Mouse (Mus musculus) 416B (cell line): ENCODE data around the gene Slc9a3r1.

Source experiments
- DNase-seq: peaks from one replicate; pipeline ENCODE4 v3.0.0; 2011; ENCODE audit warnings: low read depth

Gene Slc9a3r1

DNA sequence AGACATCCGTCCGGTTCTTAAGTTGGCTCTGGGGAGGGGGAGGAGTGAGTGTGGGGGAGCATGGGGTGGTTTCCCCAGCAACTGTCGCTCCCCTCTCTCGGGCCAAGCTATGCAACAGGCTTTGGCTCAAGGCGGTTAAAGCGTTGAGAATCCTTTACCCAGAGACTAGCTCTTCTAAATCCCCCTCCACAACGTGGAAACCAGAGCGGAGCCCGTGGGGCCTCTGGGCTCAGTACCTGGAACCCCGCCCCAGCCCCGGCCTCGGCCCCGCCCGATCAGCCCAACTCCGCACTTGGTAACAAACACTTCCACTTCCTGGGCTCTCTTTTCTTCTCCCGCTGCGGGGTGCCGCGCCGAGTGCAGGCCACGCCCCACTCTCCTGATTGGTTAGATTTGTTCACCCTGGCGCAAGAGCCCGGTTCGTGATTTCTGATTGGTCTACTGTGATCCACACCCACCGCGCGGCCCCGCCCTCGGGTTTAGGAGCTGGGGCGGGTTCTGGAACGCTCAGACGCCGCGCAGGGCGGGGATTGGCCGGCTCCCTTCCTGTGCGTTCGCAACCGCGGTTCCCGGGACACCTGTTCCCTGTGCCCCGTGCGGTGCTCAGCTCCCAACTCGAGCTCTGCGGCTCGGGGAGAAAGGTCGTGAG lies at the start of gene Slc9a3r1:
TSS of gene Slc9a3r1 (plus strand) at position 510 of the 649 bp plus-strand sequence.
- peak; percentile 98 for DNase-seq

GRCm38 (mm10) chr11:115119409-115119808 lies 43.7 kb upstream of the Slc9a3r1 start:
- peak; percentile 35 for DNase-seq

DNA sequence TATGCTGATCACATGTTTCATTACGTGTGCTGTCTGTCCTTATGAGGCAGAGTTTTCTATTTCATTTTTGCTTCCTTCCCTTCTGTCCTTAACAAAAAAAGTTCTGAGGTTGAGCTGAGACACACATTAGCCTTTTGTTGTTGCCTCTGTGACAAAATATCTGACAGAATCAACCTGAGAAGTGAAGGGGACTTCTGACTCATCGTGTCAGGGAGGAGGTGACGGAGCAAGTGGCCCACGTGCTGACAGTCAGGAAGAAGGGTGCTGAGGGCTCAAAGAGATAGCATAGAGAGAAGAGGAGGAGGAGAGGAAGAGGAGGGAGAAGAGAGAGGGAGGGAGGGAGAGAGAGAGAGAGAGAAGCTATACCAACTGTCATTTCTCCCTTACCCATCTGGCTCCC lies 34.7 kb upstream of the Slc9a3r1 start:
- peak; percentile 70 for DNase-seq

DNA sequence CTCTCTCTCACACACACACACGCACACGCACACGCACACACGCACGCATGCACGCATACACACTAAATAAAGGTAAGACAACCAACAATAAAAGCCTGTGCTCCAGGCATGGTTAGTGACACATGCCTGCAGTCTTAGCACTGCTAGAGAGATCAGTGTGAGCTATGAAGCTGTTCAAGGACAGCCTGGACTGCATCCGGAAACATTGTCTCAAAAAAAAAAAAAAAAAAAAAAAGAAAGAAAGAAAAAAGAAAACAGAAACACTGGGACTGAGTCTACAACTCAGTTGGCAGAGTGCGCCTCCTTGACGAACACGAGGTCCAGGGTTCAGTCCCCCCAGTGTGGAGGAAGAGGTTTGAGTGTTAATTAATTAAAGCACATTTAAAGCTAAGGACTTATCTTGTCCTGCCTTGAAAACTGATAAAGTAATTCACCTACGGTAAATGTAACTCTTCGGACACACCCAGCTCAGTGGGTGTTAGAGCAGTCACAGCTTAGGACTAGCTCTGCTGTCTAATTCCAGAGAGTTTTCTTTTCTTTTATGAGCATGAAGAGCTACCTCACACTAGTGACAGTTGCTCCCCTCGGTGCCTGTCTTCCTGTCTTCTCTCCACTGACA lies 33.5 kb upstream of the Slc9a3r1 start:
- DNase-seq: no peak

GRCm38 (mm10) chr11:115131768-115132381 lies 31.3 kb upstream of the Slc9a3r1 start:
- DNase-seq: no peak

DNA sequence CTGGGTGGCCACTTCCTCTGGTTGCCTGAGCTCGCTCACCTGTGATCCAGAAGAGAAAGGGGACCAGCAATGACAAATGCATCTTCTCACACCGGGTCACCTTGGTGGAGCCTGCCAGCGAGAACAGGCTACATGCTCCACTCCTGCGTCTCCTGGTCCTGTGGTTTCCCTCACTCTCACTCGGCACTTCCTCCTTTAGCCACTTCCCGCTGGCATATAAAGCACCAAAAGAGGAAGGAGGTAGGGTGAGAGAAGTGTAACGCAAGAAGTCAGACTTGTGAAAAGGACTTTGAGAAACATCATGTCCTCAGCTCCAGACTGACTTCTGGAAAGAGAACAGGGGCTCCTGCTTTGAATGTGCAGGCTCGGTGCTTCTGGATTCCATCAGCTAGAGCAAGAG lies 29.3 kb upstream of the Slc9a3r1 start, which contains the start of gene Cd300lf:
TSS of gene Cd300lf (minus strand) at position 193 of the 400 bp plus-strand sequence.
- DNase-seq: peak; percentile 82

- DNase-seq: peak; percentile 78
Measured at GRCm38 (mm10) chr11:115138597-115139262, 24.4 kb upstream of the Slc9a3r1 start.

DNA sequence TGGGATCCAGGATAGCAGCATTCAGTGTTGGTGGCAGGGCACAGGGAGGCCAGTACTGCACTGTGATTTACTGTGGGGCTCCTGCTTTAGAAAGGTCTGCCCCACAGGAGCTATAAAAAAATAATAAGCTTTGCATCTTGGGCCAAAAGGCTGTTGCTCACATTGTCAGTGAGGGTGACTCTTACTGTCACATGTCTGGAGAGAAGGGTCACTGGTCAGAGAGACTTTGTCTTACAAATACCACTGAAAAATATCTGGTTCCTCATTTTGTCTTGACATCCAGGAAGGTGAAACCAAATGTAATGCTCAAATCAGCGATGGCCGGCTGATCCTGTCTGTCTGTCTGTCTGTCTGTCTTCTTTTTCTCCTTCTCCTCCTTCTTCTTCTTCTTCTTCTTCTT lies 21.2 kb upstream of the Slc9a3r1 start:
- peak; percentile 49 for DNase-seq

DNA sequence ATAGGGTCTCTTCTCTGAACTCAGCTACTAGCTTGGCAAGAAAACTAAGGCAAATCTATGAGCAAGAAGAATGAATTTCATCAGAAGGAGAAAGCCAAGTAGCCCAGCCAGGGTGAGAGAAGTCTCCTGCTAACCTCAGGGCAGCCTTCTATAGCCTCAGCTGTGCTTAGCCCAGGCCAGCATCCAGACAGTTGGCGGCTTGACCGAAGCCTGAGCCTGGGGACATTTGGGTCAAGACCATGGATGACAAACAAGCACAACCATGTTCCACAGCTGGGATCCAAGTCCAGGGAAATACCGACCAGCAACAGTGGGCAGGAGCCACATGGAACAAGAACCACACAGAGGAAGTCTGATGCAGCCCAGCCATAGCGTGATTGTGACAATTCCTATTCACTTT lies 15.3 kb upstream of the Slc9a3r1 start:
- DNase-seq: no peak

- no peak for DNase-seq
Measured at GRCm38 (mm10) chr11:115150741-115151254, 12.3 kb upstream of the Slc9a3r1 start.

GRCm38 (mm10) chr11:115151755-115152429 lies 11.2 kb upstream of the Slc9a3r1 start:
- DNase-seq: no peak

- no peak for DNase-seq
Measured at GRCm38 (mm10) chr11:115153088-115153487, 10.1 kb upstream of the Slc9a3r1 start.

DNA sequence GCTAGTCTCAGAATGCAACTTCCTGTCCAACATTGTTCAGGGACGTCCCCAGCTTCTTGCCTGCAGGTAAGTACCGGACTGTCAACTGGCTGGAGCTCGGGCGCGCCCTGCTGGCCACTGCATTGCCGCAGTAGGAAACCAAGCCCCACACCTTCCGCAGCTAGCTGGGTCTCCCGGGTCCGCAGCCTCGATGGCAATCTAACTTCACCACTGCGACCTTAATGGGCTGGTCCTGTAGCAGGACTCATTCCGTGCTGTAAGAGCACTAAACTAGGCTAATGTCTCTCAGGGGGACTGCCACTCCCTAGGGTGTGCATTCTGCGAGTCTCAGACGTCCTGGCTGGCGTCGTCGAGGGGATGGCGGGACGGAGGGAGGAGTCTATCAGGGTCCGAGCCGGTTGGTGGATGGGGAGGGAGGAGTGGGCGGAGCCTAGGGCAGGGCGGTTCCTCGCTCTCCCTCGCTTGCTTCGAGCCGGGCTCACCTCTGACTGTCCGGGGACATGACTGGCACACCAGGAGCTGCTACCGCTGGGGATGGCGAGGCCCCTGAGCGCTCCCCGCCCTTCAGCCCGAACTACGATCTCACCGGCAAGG lies 9.3 kb upstream of the Slc9a3r1 start:
- peak; percentile 93 for DNase-seq

DNA sequence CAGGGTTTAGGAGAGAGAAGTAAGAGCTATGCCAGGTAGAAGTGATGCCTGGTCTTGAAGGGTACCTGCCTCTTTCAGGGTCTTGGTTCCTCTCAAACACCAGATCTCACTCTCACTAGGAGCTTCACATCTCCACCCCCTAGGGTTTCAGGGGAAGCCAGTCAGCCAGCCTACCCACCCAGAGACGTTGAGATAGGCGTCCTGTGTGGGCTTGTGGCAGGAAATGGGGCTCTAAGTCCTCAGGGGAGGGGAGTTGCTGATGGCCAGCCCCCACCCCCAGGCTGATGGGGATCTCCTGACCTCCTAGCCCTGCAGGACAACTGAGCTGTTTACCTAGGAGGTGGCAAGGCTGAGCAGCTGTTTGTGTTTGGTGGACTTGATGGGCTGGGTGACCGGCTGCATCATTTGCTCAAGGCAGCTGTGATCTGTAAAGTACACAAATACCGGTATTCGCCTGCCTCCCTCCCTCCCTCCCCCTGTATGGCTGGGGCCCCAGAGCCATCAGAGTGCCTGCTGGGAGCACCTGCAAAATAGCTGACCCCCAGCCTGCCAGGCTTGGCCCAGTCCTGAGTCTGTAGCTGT lies 8.0 kb upstream of the Slc9a3r1 start:
- DNase-seq: peak; percentile 81

- DNase-seq: peak; percentile 89
Measured at GRCm38 (mm10) chr11:115157933-115158719, 5.0 kb upstream of the Slc9a3r1 start.

- DNase-seq: peak; percentile 72
Measured at GRCm38 (mm10) chr11:115160016-115160797, 2.9 kb upstream of the Slc9a3r1 start.

DNA sequence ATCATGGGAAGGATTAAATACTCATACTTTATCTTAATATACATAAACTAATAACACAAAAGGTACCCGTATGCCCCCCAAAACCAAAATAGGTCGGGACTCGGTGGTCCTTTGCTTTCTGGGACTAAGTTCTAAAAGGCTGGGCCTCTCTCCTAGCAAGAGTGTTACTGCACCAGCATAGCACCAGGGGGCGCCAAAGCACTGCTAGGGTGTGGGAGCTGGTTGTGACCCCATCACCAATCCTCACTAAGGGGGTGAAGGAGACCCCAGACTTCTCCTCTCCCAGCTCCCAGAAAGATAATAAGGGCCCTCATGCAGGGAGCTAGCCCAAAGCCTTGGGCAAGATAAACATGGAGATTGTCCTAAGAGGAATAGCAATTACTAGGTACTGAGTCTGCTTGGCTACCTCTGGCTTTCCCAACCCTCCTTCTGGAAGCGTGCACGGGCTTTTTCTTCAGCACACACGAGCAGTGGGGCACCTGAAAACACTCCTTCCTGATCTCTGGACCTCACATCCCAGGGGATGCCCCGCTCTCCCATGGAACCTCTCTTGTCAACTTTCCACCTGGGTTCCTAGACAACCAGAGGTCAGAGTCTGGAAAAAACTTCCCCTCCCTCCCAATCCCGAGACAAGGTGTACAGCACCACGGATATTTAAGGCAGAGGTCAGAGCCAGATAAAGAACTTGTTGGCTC lies 2.1 kb upstream of the Slc9a3r1 start:
- DNase-seq: peak; percentile 80

- DNase-seq: peak; percentile 88
Measured at GRCm38 (mm10) chr11:115161578-115162204, 1.4 kb upstream of the Slc9a3r1 start.
